Mouse (Mus musculus) heart, embryonic 11.5 days (tissue): ENCODE measurements around the gene Grem1. TPM values are rescaled to one million over a fixed set of nuclear protein-coding genes. Genes with fewer than 3 reads are reported as not detected.

Experiments used
- ATAC-seq: fragments of 200-750 bp; cut with Nextera tagmentation; replicated peaks from 2 replicates; pipeline ENCODE4 v1.8.0; 2017; ENCODE audit warnings: moderate library complexity; ENCODE audit not compliant: insufficient number of reproducible peaks, low FRiP score, low TSS enrichment
- H3K27ac ChIP-seq: fragments of 300-500 bp; sonication (generic); 2 replicates; pipeline ENCODE4 v1.5.1; 2014; ENCODE audit warnings: mild to moderate bottlenecking, low read depth, low read length
- H3K27me3 ChIP-seq: fragments of 300-500 bp; sonication (generic); 2 replicates; pipeline ENCODE4 v1.6.1; 2014; ENCODE audit warnings: mild to moderate bottlenecking, low read length, mixed read lengths; ENCODE audit not compliant: control insufficient read depth, insufficient read depth
- H3K36me3 ChIP-seq: fragments of 300-500 bp; sonication (generic); 2 replicates; pipeline ENCODE4 v1.6.1; 2014; ENCODE audit warnings: mild to moderate bottlenecking, low read length, moderate library complexity, mixed read lengths; ENCODE audit not compliant: control insufficient read depth, insufficient read depth
- H3K4me1 ChIP-seq: fragments of 300-500 bp; sonication (generic); 2 replicates; pipeline ENCODE4 v1.6.1; 2014; ENCODE audit warnings: low read length; ENCODE audit not compliant: control insufficient read depth, insufficient read depth
- H3K4me2 ChIP-seq: fragments of 300-500 bp; sonication (generic); 2 replicates; pipeline ENCODE4 v1.6.1; 2014; ENCODE audit warnings: mild to moderate bottlenecking, moderate library complexity
- H3K4me3 ChIP-seq: fragments of 300-500 bp; sonication (generic); 2 replicates; pipeline ENCODE4 v1.5.1; 2014; ENCODE audit warnings: low read depth, low read length
- H3K9ac ChIP-seq: fragments of 300-500 bp; sonication (generic); 2 replicates; pipeline ENCODE4 v1.6.1; 2014; ENCODE audit warnings: mild to moderate bottlenecking, low read depth, low read length, moderate library complexity
- H3K9me3 ChIP-seq: fragments of 300-500 bp; sonication (generic); replicated peaks from 2 replicates; pipeline ENCODE4 v1.6.1; 2016; ENCODE audit warnings: low read length; ENCODE audit not compliant: control insufficient read depth
- WGBS: fragments of 180-500 bp; shearing (Covaris S2); extraction: QIAGEN DNeasy Blood & Tissue Kit; methylation state at CpG from one replicate; pipeline ENCODE4 v1.1.7; 2014; ENCODE audit not compliant: insufficient replicate concordance; 5-methylcytosine and 5-hydroxymethylcytosine counted together
- polyA plus RNA-seq: library from polyadenylated mRNA; unstranded; fragments of >200 nt; fragmentation: Nextera tagmentation; extraction: Ambion mirVana; gene quantifications from 2 replicates; pipeline ENCODE4 v1.2.1, GENCODE M21; 2014

Grem1 gene
- polyA plus RNA-seq, 1 experiment from 2014 or later: 0.13 TPM

- H3K4me3 ChIP-seq: no peak overlapping the region
- no peak overlapping the region for H3K9ac ChIP-seq
- H3K4me1 ChIP-seq: no peaks in the 10 kb centered on the region
- 77% methylated on average over 3 of the region's 3 CpGs for WGBS
- H3K36me3 ChIP-seq: no peaks in the 10 kb centered on the region
- no peaks in the 10 kb centered on the region for H3K27me3 ChIP-seq
- no peak for ATAC-seq
- H3K4me2 ChIP-seq: no peak overlapping the region
- no peaks in the 10 kb centered on the region for H3K9me3 ChIP-seq
- no peak overlapping the region for H3K27ac ChIP-seq
Observed at GRCm38 (mm10) chr2:113793521-113793920, 35.1 kb upstream of the Grem1 start.

DNA sequence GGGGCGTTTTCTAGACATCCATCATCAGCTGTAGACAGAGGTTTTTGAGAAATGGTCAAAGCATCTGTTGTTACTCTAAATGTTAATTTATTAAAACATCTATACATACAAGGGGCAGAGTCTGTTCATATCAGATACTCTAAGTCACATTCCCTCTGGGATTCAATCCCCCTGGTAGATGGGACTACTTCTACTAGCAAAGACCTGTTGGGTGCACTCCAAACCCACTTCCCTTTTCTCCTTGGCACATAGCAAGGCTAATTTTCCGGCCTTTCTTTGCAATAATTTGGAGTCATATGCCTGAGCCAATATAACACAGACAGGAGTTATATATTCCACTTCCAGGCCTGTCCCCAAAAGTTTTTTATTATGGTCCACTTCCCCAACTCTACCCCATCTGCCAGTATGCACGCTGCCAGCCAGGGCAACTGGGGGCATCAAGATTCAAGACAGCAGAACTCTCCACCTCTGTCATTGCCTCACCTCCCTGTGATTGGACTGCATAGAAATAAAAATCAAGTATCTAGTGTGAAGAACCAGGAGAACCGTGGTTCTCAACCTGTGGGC lies 30.5 kb upstream of the Grem1 start:
- H3K27me3 ChIP-seq: no peaks in the 10 kb centered on the region
- H3K27ac ChIP-seq: no peak overlapping the region
- H3K4me3 ChIP-seq: no peak overlapping the region
- no peak overlapping the region for H3K9ac ChIP-seq
- no peaks in the 10 kb centered on the region for H3K4me1 ChIP-seq
- H3K4me2 ChIP-seq: no peak overlapping the region
- WGBS: 82% methylated on average over 4 of the region's 4 CpGs
- H3K36me3 ChIP-seq: no peaks in the 10 kb centered on the region
- no peaks in the 10 kb centered on the region for H3K9me3 ChIP-seq
- ATAC-seq: no peak

DNA sequence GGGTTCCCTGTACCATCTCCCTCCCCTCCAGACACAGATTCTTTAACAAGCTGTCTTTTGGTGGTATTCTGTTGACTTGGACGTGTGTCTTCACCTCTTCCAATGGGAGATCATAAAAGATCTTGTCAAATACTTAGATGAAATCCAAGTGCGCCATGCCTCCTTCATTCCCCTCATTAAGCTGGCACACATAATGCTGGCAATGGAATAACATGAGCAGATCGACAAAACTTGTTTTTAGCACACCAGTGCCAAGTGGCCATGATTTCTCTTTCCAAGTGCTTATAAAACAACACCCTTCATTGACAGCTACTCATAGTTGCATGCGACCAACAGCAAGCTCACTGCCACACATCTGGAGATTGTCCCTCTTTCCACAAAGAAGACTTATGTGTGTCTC lies 29.4 kb upstream of the Grem1 start:
- Histone ChIP-seq H3K9ac (no peak overlapping the region), H3K36me3 (no peaks in the 10 kb centered on the region), H3K9me3 (no peaks in the 10 kb centered on the region), H3K4me2 (no peak overlapping the region), H3K4me3 (no peak overlapping the region), H3K27me3 (no peaks in the 10 kb centered on the region), H3K4me1 (no peaks in the 10 kb centered on the region), H3K27ac (no peak overlapping the region)
- 76% methylated on average over 4 of the region's 4 CpGs for WGBS
- no peak for ATAC-seq

DNA sequence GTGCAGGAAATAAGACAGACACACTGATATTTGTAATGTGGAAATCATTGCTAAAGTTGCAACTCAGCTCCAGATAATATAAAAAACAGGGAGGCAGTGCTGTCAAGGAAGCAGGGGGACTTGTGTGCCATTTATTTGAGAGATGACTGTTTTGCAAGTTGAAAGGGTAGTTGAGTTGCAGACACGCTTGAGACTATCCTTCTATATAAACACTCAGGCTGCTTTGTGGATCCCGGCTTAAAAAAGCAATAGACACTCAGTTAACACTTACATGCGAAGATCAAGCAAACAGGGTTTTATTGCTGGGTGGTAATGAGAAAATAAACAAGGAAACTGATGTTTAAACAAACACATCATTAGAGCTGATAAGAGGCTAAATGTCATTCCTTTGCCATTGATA lies 26.4 kb upstream of the Grem1 start:
- no peaks in the 10 kb centered on the region for H3K4me1 ChIP-seq
- WGBS: 35% methylated on average over 3 of the region's 3 CpGs
- H3K4me3 ChIP-seq: no peak overlapping the region

GRCm38 (mm10) chr2:113781521-113781920 lies 23.1 kb upstream of the Grem1 start:
- ATAC-seq: no peak
- Histone ChIP-seq H3K9ac (no peak overlapping the region), H3K4me3 (no peak overlapping the region), H3K4me1 (no peaks in the 10 kb centered on the region), H3K27ac (no peak overlapping the region), H3K36me3 (no peaks in the 10 kb centered on the region), H3K27me3 (no peaks in the 10 kb centered on the region), H3K9me3 (no peaks in the 10 kb centered on the region), H3K4me2 (no peak overlapping the region)
- WGBS: 65% methylated on average over 4 of the region's 4 CpGs

More for the DNA sequence above, 26.4 kb upstream of the Grem1 start:
- Histone ChIP-seq H3K27ac (no peak overlapping the region), H3K4me2 (no peak overlapping the region), H3K9ac (no peak overlapping the region), H3K9me3 (no peaks in the 10 kb centered on the region), H3K27me3 (no peaks in the 10 kb centered on the region), H3K36me3 (no peaks in the 10 kb centered on the region)
- no peak for ATAC-seq

DNA sequence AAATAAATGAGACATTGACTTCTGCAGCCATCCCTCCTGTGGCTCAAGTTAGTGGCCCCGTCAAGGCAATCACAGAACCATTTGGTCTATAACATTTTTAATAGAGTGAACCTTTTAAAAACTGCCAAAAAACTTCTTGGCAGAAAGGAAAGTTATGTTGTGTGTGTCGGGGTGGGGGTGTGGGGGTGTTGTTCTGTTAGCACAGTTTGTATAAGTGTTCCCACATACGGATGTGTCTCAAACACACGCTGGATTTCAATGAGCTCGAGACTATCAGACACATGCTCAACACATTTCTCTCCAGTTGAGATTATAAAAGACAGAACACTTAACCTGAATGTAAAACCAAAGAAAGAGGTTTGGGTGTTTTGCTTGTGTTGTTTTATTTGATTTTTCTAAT lies 22.7 kb upstream of the Grem1 start:
- H3K4me1 ChIP-seq: no peaks in the 10 kb centered on the region
- H3K27ac ChIP-seq: no peak overlapping the region
- no peak overlapping the region for H3K9ac ChIP-seq
- ATAC-seq: no peak
- no peaks in the 10 kb centered on the region for H3K9me3 ChIP-seq
- H3K27me3 ChIP-seq: no peaks in the 10 kb centered on the region
- H3K4me3 ChIP-seq: no peak overlapping the region
- H3K36me3 ChIP-seq: no peaks in the 10 kb centered on the region
- WGBS: 81% methylated on average over 5 of the region's 5 CpGs
- no peak overlapping the region for H3K4me2 ChIP-seq

DNA sequence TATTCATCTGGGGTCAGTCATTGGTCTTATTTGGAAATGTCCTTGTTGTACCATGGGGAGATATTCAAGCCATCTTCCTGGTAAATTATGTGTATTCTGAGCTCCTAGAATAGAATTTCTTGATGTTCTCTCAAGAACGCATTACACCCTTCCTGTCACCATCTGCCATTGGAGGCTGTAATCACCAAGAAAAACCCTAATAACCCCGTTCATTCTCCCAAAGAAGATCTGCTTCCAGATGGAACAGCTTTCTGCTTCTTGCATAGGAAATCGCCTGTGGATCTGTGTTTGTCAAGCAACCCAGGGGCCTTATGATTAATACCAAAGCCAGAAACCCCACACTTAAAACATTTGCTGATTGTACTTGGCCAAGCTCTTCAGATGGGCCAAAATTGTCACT lies 20.9 kb upstream of the Grem1 start:
- Histone ChIP-seq H3K9me3 (no peaks in the 10 kb centered on the region), H3K9ac (no peak overlapping the region), H3K36me3 (no peaks in the 10 kb centered on the region), H3K27me3 (no peaks in the 10 kb centered on the region), H3K27ac (no peak overlapping the region), H3K4me1 (no peaks in the 10 kb centered on the region), H3K4me2 (no peak overlapping the region), H3K4me3 (no peak overlapping the region)
- ATAC-seq: no peak
- 73% methylated on average over 3 of the region's 3 CpGs for WGBS

- Histone ChIP-seq H3K4me1 (no peaks in the 10 kb centered on the region), H3K27me3 (no peaks in the 10 kb centered on the region), H3K9ac (no peak overlapping the region), H3K4me2 (no peak overlapping the region), H3K27ac (no peak overlapping the region), H3K36me3 (no peaks in the 10 kb centered on the region), H3K9me3 (no peaks in the 10 kb centered on the region), H3K4me3 (no peak overlapping the region)
- WGBS: 64% methylated on average over 6 of the region's 6 CpGs
- no peak for ATAC-seq
Observed at GRCm38 (mm10) chr2:113778036-113778435, 19.6 kb upstream of the Grem1 start.

GRCm38 (mm10) chr2:113776297-113776696 lies 17.9 kb upstream of the Grem1 start:
- 74% methylated on average over 3 of the region's 3 CpGs for WGBS
- Histone ChIP-seq H3K4me1 (no peaks in the 10 kb centered on the region), H3K9me3 (no peaks in the 10 kb centered on the region), H3K9ac (no peak overlapping the region), H3K36me3 (no peaks in the 10 kb centered on the region), H3K27me3 (no peaks in the 10 kb centered on the region), H3K27ac (no peak overlapping the region), H3K4me3 (no peak overlapping the region), H3K4me2 (no peak overlapping the region)
- no peak for ATAC-seq
